Mouse (Mus musculus): Measurements from ENCODE around the gene Gm20388. TPM values are rescaled to one million over a fixed set of nuclear protein-coding genes. Genes with fewer than 3 reads are reported as not detected.

Gm20388 gene
- polyA plus RNA-seq, 1 experiment, result 49.7 TPM

GRCm38 (mm10) chr8:124067059-124067750, 4156.6 kb downstream of the Gm20388 start:
- no peak overlapping the region for H3K27ac ChIP-seq (ENCODE audit: insufficient read depth, low read depth, low read length)
- H3K4me3 ChIP-seq (ENCODE audit: insufficient read depth, low read depth, low read length), result no peak overlapping the region
- H3K4me1 ChIP-seq (ENCODE audit: control insufficient read depth, insufficient read depth, low read length), result no peaks in the 10 kb centered on the region
- H3K36me3 ChIP-seq (ENCODE audit: control insufficient read depth, insufficient read depth, low read length), result no peaks in the 10 kb centered on the region
- H3K27me3 ChIP-seq (replicated peaks; ENCODE audit: control insufficient read depth, insufficient read depth, low read length), result no peaks in the 10 kb centered on the region
- TF ChIP-seq POLR2A (IDR thresholded peaks at IDR 0.05; ENCODE audit: low read depth, low read length) (no peak), CTCF (conservative IDR thresholded peaks at IDR 0.05; ENCODE audit: insufficient read depth, insufficient read length, low read depth, low read length) (no peak)
- WGBS, result 65% methylated on average over 4 of the region's 4 CpGs
- DNase-seq, result no peak

DNA sequence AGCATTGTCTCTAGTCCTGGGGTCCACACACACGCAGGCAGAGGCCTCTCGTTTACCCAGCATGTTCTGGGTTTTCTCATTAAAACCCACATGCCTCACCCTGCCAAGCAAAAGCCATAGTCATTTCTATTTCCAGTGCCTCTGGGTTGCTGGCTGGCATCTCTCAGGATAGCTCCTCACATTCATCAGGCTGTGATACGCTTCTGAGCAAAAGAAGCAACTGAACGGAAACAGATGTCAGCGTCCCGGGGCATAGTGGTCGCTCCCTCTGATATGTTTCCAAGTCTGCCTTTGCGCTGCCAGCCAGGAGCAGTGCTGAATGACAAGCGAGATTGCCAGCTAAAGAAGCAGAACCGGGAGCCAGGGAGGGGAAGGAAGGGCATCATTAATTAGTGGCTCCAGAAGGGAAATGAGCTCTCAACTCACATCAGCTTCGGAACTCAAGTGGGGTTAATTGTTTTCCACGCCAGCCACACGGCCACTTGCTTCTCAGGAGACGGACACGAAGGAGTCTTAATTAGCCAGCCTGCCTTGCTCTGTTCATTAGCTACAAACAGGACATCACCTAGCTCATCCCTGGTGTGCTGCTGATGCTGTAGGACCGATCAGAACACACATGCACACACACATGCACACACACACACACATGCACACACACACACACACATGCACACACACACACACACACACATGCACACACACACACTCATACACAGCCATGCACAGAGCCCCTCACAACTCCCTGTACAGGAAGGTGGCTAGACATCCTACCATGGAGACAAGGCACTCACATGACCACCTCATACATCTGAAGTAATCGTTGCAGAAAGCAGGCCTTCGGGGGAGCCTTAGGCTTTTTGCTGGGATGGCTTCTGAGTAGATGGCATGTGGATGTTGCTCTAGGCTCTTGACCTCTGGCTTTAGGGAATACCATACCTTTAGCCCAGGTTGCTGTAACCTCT, 4160.0 kb downstream of the Gm20388 start:
- TF ChIP-seq CTCF (conservative IDR thresholded peaks at IDR 0.05; ENCODE audit: insufficient read depth, insufficient read length, low read depth, low read length), result no peak
- no peak for TF ChIP-seq POLR2A (IDR thresholded peaks at IDR 0.05; ENCODE audit: low read depth, low read length)
- Histone ChIP-seq H3K4me3 (ENCODE audit: insufficient read depth, low read depth, low read length) (no peak overlapping the region), H3K27me3 (replicated peaks; ENCODE audit: control insufficient read depth, insufficient read depth, low read length) (no peaks in the 10 kb centered on the region), H3K4me1 (ENCODE audit: control insufficient read depth, insufficient read depth, low read length) (no peaks in the 10 kb centered on the region), H3K36me3 (ENCODE audit: control insufficient read depth, insufficient read depth, low read length) (no peaks in the 10 kb centered on the region), H3K27ac (ENCODE audit: insufficient read depth, low read depth, low read length) (no peak overlapping the region)
- 33% methylated on average over 18 of the region's 18 CpGs for WGBS
- peak; percentile 40 for DNase-seq

DNA sequence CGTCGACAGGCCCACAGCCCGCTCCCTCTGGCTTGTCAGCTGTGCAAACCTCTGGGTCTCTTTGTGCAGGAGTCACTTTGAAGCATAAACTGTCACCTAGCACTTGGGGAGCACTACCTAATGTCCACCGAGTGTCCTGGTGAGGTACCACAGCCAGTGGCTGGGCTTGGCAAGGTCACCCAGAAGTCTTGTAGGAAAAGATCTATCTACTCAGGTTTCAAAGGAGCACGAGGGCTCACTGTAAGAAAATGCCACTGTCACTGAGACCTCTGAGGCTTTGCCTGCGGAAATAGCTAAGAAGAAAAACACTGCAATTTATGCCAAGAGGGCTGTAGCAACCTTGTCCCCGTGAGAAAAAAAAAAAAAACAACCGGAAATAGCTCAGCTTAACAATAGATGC, 4165.3 kb downstream of the Gm20388 start:
- H3K4me3 ChIP-seq (ENCODE audit: insufficient read depth, low read depth, low read length), result no peak overlapping the region
- H3K4me1 ChIP-seq (ENCODE audit: control insufficient read depth, insufficient read depth, low read length), result no peaks in the 10 kb centered on the region
- no peak overlapping the region for H3K27ac ChIP-seq (ENCODE audit: insufficient read depth, low read depth, low read length)
- TF ChIP-seq POLR2A (IDR thresholded peaks at IDR 0.05; ENCODE audit: low read depth, low read length) (no peak), CTCF (conservative IDR thresholded peaks at IDR 0.05; ENCODE audit: insufficient read depth, insufficient read length, low read depth, low read length) (no peak)
- no peaks in the 10 kb centered on the region for H3K36me3 ChIP-seq (ENCODE audit: control insufficient read depth, insufficient read depth, low read length)
- no peak for DNase-seq
- WGBS, result 38% methylated on average over 8 of the region's 8 CpGs
- H3K27me3 ChIP-seq (replicated peaks; ENCODE audit: control insufficient read depth, insufficient read depth, low read length), result no peaks in the 10 kb centered on the region

DNA sequence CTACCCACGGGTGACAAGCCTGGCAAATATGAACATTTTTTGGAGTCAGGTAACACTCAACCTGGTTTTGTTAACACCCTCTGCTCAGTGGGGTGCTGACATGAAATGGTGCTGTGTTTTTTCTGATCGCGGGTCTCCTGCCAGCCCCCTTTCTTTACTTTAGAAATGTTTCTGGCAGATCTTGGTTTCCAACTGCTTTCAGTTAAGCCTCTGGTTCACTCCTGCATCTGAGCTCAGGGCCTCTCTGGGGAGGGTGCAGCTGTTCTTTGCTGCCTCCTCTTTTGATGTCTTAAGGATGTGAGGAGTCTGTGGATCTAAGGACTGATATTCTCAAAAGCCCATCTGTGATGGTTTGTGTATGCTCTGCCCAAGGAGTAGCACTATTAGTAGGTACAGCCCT, 4165.8 kb downstream of the Gm20388 start:
- Histone ChIP-seq H3K36me3 (ENCODE audit: control insufficient read depth, insufficient read depth, low read length) (no peaks in the 10 kb centered on the region), H3K27me3 (replicated peaks; ENCODE audit: control insufficient read depth, insufficient read depth, low read length) (no peaks in the 10 kb centered on the region), H3K4me1 (ENCODE audit: control insufficient read depth, insufficient read depth, low read length) (no peaks in the 10 kb centered on the region), H3K27ac (ENCODE audit: insufficient read depth, low read depth, low read length) (no peak overlapping the region), H3K4me3 (ENCODE audit: insufficient read depth, low read depth, low read length) (no peak overlapping the region)
- no peak for DNase-seq
- WGBS, result 54% methylated on average over 3 of the region's 3 CpGs
- no peak for TF ChIP-seq CTCF (conservative IDR thresholded peaks at IDR 0.05; ENCODE audit: insufficient read depth, insufficient read length, low read depth, low read length)
- no peak for TF ChIP-seq POLR2A (IDR thresholded peaks at IDR 0.05; ENCODE audit: low read depth, low read length)

DNA sequence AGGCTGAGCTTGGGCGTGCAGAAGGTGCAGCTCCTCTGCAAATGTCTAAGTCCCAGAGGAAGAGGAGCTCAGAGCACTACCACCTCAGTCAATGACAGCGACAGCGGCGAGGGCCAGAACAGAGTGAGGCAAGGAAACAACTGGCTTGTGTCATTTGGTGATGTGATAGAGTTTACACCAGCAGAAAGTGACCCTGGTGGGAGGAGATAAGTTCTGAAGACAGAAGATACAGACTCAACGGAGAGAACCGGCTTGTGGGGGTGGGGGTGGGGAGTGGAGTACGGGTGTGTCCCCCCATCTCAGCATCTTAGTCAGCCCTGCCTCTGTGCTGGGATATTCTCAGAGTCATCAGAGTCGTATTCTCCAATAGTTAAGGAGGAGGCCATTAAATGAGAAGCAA, 4166.7 kb downstream of the Gm20388 start:
- H3K4me3 ChIP-seq (ENCODE audit: insufficient read depth, low read depth, low read length), result no peak overlapping the region
- WGBS, result 85% methylated on average over 8 of the region's 8 CpGs
- H3K27me3 ChIP-seq (replicated peaks; ENCODE audit: control insufficient read depth, insufficient read depth, low read length), result no peaks in the 10 kb centered on the region
- no peak overlapping the region for H3K27ac ChIP-seq (ENCODE audit: insufficient read depth, low read depth, low read length)
- no peaks in the 10 kb centered on the region for H3K4me1 ChIP-seq (ENCODE audit: control insufficient read depth, insufficient read depth, low read length)
- TF ChIP-seq CTCF (conservative IDR thresholded peaks at IDR 0.05; ENCODE audit: insufficient read depth, insufficient read length, low read depth, low read length) (no peak), POLR2A (IDR thresholded peaks at IDR 0.05; ENCODE audit: low read depth, low read length) (no peak)
- no peaks in the 10 kb centered on the region for H3K36me3 ChIP-seq (ENCODE audit: control insufficient read depth, insufficient read depth, low read length)
- DNase-seq, result no peak

DNA sequence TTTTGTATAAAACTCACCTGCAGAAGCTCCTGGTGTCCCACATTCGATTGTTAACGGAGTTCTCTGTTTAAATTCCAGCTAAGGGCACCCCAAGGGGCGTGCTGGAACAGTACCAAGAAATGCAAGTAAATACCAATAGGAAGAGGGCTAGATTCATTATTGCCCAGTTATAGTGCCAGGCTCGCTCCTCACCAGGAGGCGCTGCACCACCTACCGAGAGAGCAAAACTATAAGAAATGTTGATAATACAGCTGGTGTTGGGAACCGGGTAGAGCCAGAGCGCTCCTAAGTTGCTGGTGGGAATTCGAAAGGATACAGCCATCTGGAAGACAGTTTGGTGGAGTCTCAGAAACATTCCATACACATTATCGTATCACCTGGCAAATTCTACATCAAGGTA, 4167.4 kb downstream of the Gm20388 start:
- WGBS, result 87% methylated on average over 10 of the region's 10 CpGs

DNA sequence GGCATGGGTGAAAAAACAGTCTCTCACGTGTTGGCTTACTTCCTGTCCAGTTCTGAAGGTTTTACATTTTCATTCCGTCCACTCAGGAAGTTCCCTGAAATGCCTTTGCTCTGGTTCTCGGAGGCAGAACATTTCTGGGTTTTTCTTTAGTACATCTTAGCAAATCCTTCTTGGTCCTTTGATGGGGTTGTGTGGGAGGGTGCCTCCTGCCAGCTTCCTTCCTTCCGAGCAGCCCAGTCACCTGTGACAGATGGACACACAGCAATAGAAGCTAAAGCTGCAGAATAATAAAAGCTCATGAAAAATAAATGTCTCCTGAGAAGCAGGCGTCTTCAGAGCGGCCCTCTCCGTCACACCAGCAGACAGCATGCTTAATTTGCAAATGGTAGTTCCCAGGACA, 4168.3 kb downstream of the Gm20388 start:
- Histone ChIP-seq H3K27me3 (replicated peaks; ENCODE audit: control insufficient read depth, insufficient read depth, low read length) (no peaks in the 10 kb centered on the region), H3K27ac (ENCODE audit: insufficient read depth, low read depth, low read length) (no peak overlapping the region), H3K36me3 (ENCODE audit: control insufficient read depth, insufficient read depth, low read length) (no peaks in the 10 kb centered on the region), H3K4me3 (ENCODE audit: insufficient read depth, low read depth, low read length) (no peak overlapping the region), H3K4me1 (ENCODE audit: control insufficient read depth, insufficient read depth, low read length) (no peaks in the 10 kb centered on the region)
- TF ChIP-seq CTCF (conservative IDR thresholded peaks at IDR 0.05; ENCODE audit: insufficient read depth, insufficient read length, low read depth, low read length) (no peak), POLR2A (IDR thresholded peaks at IDR 0.05; ENCODE audit: low read depth, low read length) (no peak)
- 55% methylated on average over 7 of the region's 7 CpGs for WGBS
- DNase-seq, result no peak

More for the DNA sequence above, 4167.4 kb downstream of the Gm20388 start:
- TF ChIP-seq POLR2A (IDR thresholded peaks at IDR 0.05; ENCODE audit: low read depth, low read length) (no peak), CTCF (conservative IDR thresholded peaks at IDR 0.05; ENCODE audit: insufficient read depth, insufficient read length, low read depth, low read length) (peak; percentile 32)
- H3K4me1 ChIP-seq (ENCODE audit: control insufficient read depth, insufficient read depth, low read length), result no peaks in the 10 kb centered on the region
- no peaks in the 10 kb centered on the region for H3K36me3 ChIP-seq (ENCODE audit: control insufficient read depth, insufficient read depth, low read length)
- peak; percentile 3 for DNase-seq
- H3K27me3 ChIP-seq (replicated peaks; ENCODE audit: control insufficient read depth, insufficient read depth, low read length), result no peaks in the 10 kb centered on the region
- no peak overlapping the region for H3K27ac ChIP-seq (ENCODE audit: insufficient read depth, low read depth, low read length)
- no peak overlapping the region for H3K4me3 ChIP-seq (ENCODE audit: insufficient read depth, low read depth, low read length)

Measured in kidney, adult 2 months (tissue).